Mouse (Mus musculus): ENCODE measurements around the gene Casr. TPM values are rescaled to one million over a fixed set of nuclear protein-coding genes. Genes with fewer than 3 reads are reported as not detected.

The Casr gene
- polyA plus RNA-seq, 1 experiment from 2014 or later = 0.04 TPM

DNA sequence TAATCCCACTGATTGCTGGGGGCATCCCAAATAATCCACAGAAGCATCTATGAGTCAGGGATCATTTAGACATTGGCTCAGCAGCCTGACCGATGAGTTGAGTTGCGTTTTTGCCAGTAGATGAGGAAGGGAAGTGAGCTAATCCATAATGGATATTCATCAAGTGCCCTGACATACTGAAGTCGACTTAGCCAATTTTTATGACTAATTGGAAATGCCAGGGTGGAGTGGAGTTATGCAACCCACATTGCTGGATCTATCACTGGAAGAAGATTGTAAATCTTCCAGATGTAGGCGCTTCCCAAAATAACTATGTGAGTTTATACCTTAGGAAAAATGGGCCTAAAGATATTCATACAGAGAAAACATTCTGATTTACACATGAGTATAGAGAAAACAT lies 97.9 kb downstream of the Casr start:
- no peak for TF ChIP-seq CTCF (IDR thresholded peaks at IDR 0.05; ENCODE audit: low read depth)
- Histone ChIP-seq H3K4me3 (ENCODE audit: low read depth, low read length) (no peak overlapping the region), H3K9me3 (ENCODE audit: control insufficient read depth) (no peaks in the 10 kb centered on the region), H3K4me2 (replicated peaks; ENCODE audit: low read depth) (no peak overlapping the region), H3K4me1 (replicated peaks; ENCODE audit: control insufficient read depth, insufficient read depth, low read length) (no peaks in the 10 kb centered on the region), H3K36me3 (ENCODE audit: control insufficient read depth, insufficient read depth) (no peaks in the 10 kb centered on the region), H3K27me3 (replicated peaks; ENCODE audit: control insufficient read depth, insufficient read depth, low read length) (no peaks in the 10 kb centered on the region), H3K9ac (ENCODE audit: low read depth, low read length) (no peak overlapping the region), H3K27ac (ENCODE audit: low read depth, low read length) (no peak overlapping the region)
- ATAC-seq = no peak
- 66% methylated on average over 4 of the region's 4 CpGs for WGBS

DNA sequence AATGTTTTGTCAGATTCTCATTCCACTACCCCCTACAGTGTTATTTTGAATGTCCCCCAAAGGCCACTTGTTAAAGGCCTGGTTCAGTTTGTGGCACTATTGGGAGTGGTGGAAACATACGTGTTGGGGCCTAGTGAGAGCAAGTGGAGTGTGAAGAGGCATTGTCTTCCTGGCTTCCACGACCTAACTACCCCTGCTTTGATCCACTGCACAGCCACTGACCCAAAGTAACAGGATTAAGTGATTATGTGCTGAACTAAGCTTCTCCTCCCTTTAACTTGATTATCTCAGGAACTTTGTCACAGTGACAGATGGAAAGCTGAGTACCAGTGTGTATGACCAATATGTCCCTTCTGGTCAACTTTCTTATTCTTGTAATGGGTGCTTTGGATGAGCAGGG lies 101.5 kb downstream of the Casr start:
- no peak for TF ChIP-seq CTCF (IDR thresholded peaks at IDR 0.05; ENCODE audit: low read depth)
- H3K4me3 ChIP-seq (ENCODE audit: low read depth, low read length) = no peak overlapping the region
- no peaks in the 10 kb centered on the region for H3K27me3 ChIP-seq (replicated peaks; ENCODE audit: control insufficient read depth, insufficient read depth, low read length)
- H3K4me2 ChIP-seq (replicated peaks; ENCODE audit: low read depth) = no peak overlapping the region
- no peak overlapping the region for H3K9ac ChIP-seq (ENCODE audit: low read depth, low read length)
- H3K27ac ChIP-seq (ENCODE audit: low read depth, low read length) = no peak overlapping the region
- no peaks in the 10 kb centered on the region for H3K9me3 ChIP-seq (ENCODE audit: control insufficient read depth)
- no peaks in the 10 kb centered on the region for H3K4me1 ChIP-seq (replicated peaks; ENCODE audit: control insufficient read depth, insufficient read depth, low read length)
- 49% methylated on average over 2 of the region's 2 CpGs for WGBS
- no peaks in the 10 kb centered on the region for H3K36me3 ChIP-seq (ENCODE audit: control insufficient read depth, insufficient read depth)
- no peak for ATAC-seq

DNA sequence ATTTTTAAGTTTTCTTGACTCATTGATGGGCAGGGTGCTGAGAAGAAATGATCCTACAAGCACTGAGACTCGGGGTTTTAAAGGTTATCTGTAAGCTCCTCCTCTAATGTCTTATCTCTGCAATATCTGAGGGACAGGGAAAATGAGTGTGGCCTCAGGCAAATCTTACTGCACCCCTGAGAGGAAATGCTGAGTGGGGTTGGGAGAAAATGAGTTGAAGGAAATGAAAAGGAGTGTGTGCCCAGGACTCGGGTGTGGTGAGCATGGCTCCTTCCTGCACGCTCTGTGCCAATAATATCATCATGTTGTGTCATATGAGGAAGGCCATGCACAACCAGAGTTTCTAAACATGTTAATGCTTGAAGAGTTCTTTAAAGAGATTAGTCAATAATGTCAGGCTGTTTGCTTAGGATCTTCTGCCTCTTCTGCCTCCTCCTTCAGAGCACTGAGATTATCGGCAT lies 106.6 kb downstream of the Casr start, which contains the start of gene Stfa3:
Gene Stfa3, minus strand, starts transcription at position 51 of the 461 bp plus-strand sequence.
- H3K9ac ChIP-seq (ENCODE audit: low read depth, low read length) = no peak within 1 kb of the TSS
- no peak within 1 kb of the TSS for H3K4me2 ChIP-seq (replicated peaks; ENCODE audit: low read depth)
- no peak for ATAC-seq
- no peak within 1 kb of the TSS for H3K4me3 ChIP-seq (ENCODE audit: low read depth, low read length)
- H3K27ac ChIP-seq (ENCODE audit: low read depth, low read length) = no peak within 1 kb of the TSS
- H3K27me3 ChIP-seq (replicated peaks; ENCODE audit: control insufficient read depth, insufficient read depth, low read length) = no peaks in the 10 kb centered on the region
- H3K36me3 ChIP-seq (ENCODE audit: control insufficient read depth, insufficient read depth) = no peaks in the 10 kb centered on the region
- H3K4me1 ChIP-seq (replicated peaks; ENCODE audit: control insufficient read depth, insufficient read depth, low read length) = no peaks in the 10 kb centered on the region
- 59% methylated on average over 4 of the region's 4 CpGs for WGBS
- TF ChIP-seq CTCF (IDR thresholded peaks at IDR 0.05; ENCODE audit: low read depth) = no peak
- no peaks in the 10 kb centered on the region for H3K9me3 ChIP-seq (ENCODE audit: control insufficient read depth)

Other genes with a start within 250 kb of the Casr start
- gene BC117090, start 227.8 kb downstream of the Casr start, polyA plus RNA-seq (2015; fragmentation: Nextera tagmentation; extraction: Ambion mirVana) = 0.67 TPM in 1 of 2 replicates, not detected in the other
- gene BC100530, start 194.4 kb downstream of the Casr start, polyA plus RNA-seq (2015; fragmentation: Nextera tagmentation; extraction: Ambion mirVana) = 1.0 and 1.4 TPM in 2 replicates
- gene Stfa2, start 153.7 kb downstream of the Casr start, polyA plus RNA-seq (2015; fragmentation: Nextera tagmentation; extraction: Ambion mirVana) = 0.37 and 0.38 TPM in 2 replicates
- gene Stfa3, start 106.7 kb downstream of the Casr start, polyA plus RNA-seq (2015; fragmentation: Nextera tagmentation; extraction: Ambion mirVana) = 0.43 TPM in 1 of 2 replicates, not detected in the other
- gene Cd86, start 103.9 kb upstream of the Casr start, polyA plus RNA-seq (2015; fragmentation: Nextera tagmentation; extraction: Ambion mirVana) = 1.2 and 1.6 TPM in 2 replicates
- 4.7 and 7.5 TPM in 2 replicates for gene Ildr1, start 131.8 kb upstream of the Casr start, polyA plus RNA-seq (2015; fragmentation: Nextera tagmentation; extraction: Ambion mirVana)
- gene Slc15a2, start 222.8 kb upstream of the Casr start, polyA plus RNA-seq (2015; fragmentation: Nextera tagmentation; extraction: Ambion mirVana) = 7.3 and 12.9 TPM in 2 replicates

All from intestine, postnatal 0 days (tissue).